Mouse (Mus musculus): Measurements from ENCODE around the gene Plekhg3. TPM values are rescaled to one million over a fixed set of nuclear protein-coding genes. Genes with fewer than 3 reads are reported as not detected.

Plekhg3 gene
- total and polyA plus RNA-seq, 3 experiments = 12.4 to 17.8 (median 12.5) TPM

GRCm38 (mm10) chr12:76605837-76606236 lies 75.1 kb downstream of the Plekhg3 start:
- ATAC-seq (ENCODE audit: extremely low read depth, insufficient number of reproducible peaks, low FRiP score, poor library complexity, severe bottlenecking) = no peak
- no peaks in the 10 kb centered on the region for H3K27me3 ChIP-seq (ENCODE audit: insufficient read depth, low read length)
- TF ChIP-seq GATA1 (IDR thresholded peaks at IDR 0.05; ENCODE audit: borderline replicate concordance, low read length) = no peak
- no peak for TF ChIP-seq POLR2AphosphoS5 (IDR thresholded peaks at IDR 0.05; ENCODE audit: insufficient replicate concordance, low read depth, low read length)
- no peak for TF ChIP-seq CTCF (IDR thresholded peaks at IDR 0.05; ENCODE audit: low read depth, low read length)
- no peak for TF ChIP-seq GATA2 (IDR thresholded peaks at IDR 0.05; ENCODE audit: borderline replicate concordance, low read depth, low read length)
- TF ChIP-seq TAL1 (conservative IDR thresholded peaks at IDR 0.05; ENCODE audit: low read depth, low read length) = no peak

GRCm38 (mm10) chr12:76608241-76608640 lies 77.5 kb downstream of the Plekhg3 start:
- no peaks in the 10 kb centered on the region for H3K27me3 ChIP-seq (ENCODE audit: insufficient read depth, low read length)
- H3K9me3 ChIP-seq (replicated peaks) = no peaks in the 10 kb centered on the region
- H3K4me3 ChIP-seq (ENCODE audit: low read depth, low read length) = no peak overlapping the region
- no peaks in the 10 kb centered on the region for H3K4me1 ChIP-seq (ENCODE audit: insufficient read depth, low read depth, low read length)
- peaks cover 99% of the 10 kb centered on the region for H3K36me3 ChIP-seq (replicated peaks)
- TF ChIP-seq GATA2 (IDR thresholded peaks at IDR 0.05; ENCODE audit: borderline replicate concordance, low read depth, low read length) (no peak), TAL1 (conservative IDR thresholded peaks at IDR 0.05; ENCODE audit: low read depth, low read length) (no peak), POLR2AphosphoS5 (IDR thresholded peaks at IDR 0.05; ENCODE audit: insufficient replicate concordance, low read depth, low read length) (no peak), GATA1 (IDR thresholded peaks at IDR 0.05; ENCODE audit: borderline replicate concordance, low read length) (no peak), CTCF (IDR thresholded peaks at IDR 0.05; ENCODE audit: low read depth, low read length) (no peak)
- DNase-seq (ENCODE audit: low spot score) (no peak), ATAC-seq (ENCODE audit: extremely low read depth, insufficient number of reproducible peaks, low FRiP score, poor library complexity, severe bottlenecking) (no peak)

More at GRCm38 (mm10) chr12:76605837-76606236, 75.1 kb downstream of the Plekhg3 start:
- Histone ChIP-seq H3K36me3 (replicated peaks) (peaks cover 98% of the 10 kb centered on the region), H3K9me3 (replicated peaks) (no peaks in the 10 kb centered on the region), H3K4me1 (ENCODE audit: insufficient read depth, low read depth, low read length) (no peaks in the 10 kb centered on the region), H3K4me3 (ENCODE audit: low read depth, low read length) (no peak overlapping the region)
- DNase-seq (ENCODE audit: low spot score) = no peak

GRCm38 (mm10) chr12:76608997-76609565 lies 78.4 kb downstream of the Plekhg3 start:
- Histone ChIP-seq H3K36me3 (replicated peaks) (peaks cover 99% of the 10 kb centered on the region), H3K4me1 (ENCODE audit: insufficient read depth, low read depth, low read length) (no peaks in the 10 kb centered on the region), H3K27me3 (ENCODE audit: insufficient read depth, low read length) (no peaks in the 10 kb centered on the region), H3K4me3 (ENCODE audit: low read depth, low read length) (no peak overlapping the region), H3K9me3 (replicated peaks) (no peaks in the 10 kb centered on the region)
- TF ChIP-seq CTCF (IDR thresholded peaks at IDR 0.05; ENCODE audit: low read depth, low read length) (no peak), GATA2 (IDR thresholded peaks at IDR 0.05; ENCODE audit: borderline replicate concordance, low read depth, low read length) (no peak), GATA1 (IDR thresholded peaks at IDR 0.05; ENCODE audit: borderline replicate concordance, low read length) (no peak), POLR2AphosphoS5 (IDR thresholded peaks at IDR 0.05; ENCODE audit: insufficient replicate concordance, low read depth, low read length) (no peak), TAL1 (conservative IDR thresholded peaks at IDR 0.05; ENCODE audit: low read depth, low read length) (no peak)
- ATAC-seq (ENCODE audit: extremely low read depth, insufficient number of reproducible peaks, low FRiP score, poor library complexity, severe bottlenecking) (no peak), DNase-seq (ENCODE audit: low spot score) (no peak)

- Histone ChIP-seq H3K9me3 (replicated peaks) (no peaks in the 10 kb centered on the region), H3K27me3 (ENCODE audit: insufficient read depth, low read length) (no peaks in the 10 kb centered on the region), H3K36me3 (replicated peaks) (peaks cover 100% of the 10 kb centered on the region), H3K4me1 (ENCODE audit: insufficient read depth, low read depth, low read length) (peaks cover 2% of the 10 kb centered on the region; the same call in 1 of the 2 replicates), H3K4me3 (ENCODE audit: low read depth, low read length) (no peak overlapping the region)
- ATAC-seq (ENCODE audit: extremely low read depth, insufficient number of reproducible peaks, low FRiP score, poor library complexity, severe bottlenecking) (no peak), DNase-seq (ENCODE audit: low spot score) (no peak)
- TF ChIP-seq GATA2 (IDR thresholded peaks at IDR 0.05; ENCODE audit: borderline replicate concordance, low read depth, low read length) (no peak), POLR2AphosphoS5 (IDR thresholded peaks at IDR 0.05; ENCODE audit: insufficient replicate concordance, low read depth, low read length) (no peak), GATA1 (IDR thresholded peaks at IDR 0.05; ENCODE audit: borderline replicate concordance, low read length) (no peak), TAL1 (conservative IDR thresholded peaks at IDR 0.05; ENCODE audit: low read depth, low read length) (no peak)
These were observed 81.9 kb downstream of the Plekhg3 start for GRCm38 (mm10) chr12:76612621-76613020.

- H3K4me1 ChIP-seq (ENCODE audit: insufficient read depth, low read depth, low read length) = peaks cover 8% of the 10 kb centered on the region
- peaks cover 100% of the 10 kb centered on the region for H3K36me3 ChIP-seq (replicated peaks)
- H3K4me3 ChIP-seq (ENCODE audit: low read depth, low read length) = no peak overlapping the region
- no peaks in the 10 kb centered on the region for H3K27me3 ChIP-seq (ENCODE audit: insufficient read depth, low read length)
- H3K9me3 ChIP-seq (replicated peaks) = no peaks in the 10 kb centered on the region
- ATAC-seq (ENCODE audit: extremely low read depth, insufficient number of reproducible peaks, low FRiP score, poor library complexity, severe bottlenecking) (no peak), DNase-seq (ENCODE audit: low spot score) (no peak)
- TF ChIP-seq CTCF (IDR thresholded peaks at IDR 0.05; ENCODE audit: low read depth, low read length) (no peak), GATA2 (IDR thresholded peaks at IDR 0.05; ENCODE audit: borderline replicate concordance, low read depth, low read length) (no peak), TAL1 (conservative IDR thresholded peaks at IDR 0.05; ENCODE audit: low read depth, low read length) (no peak), GATA1 (IDR thresholded peaks at IDR 0.05; ENCODE audit: borderline replicate concordance, low read length) (no peak), POLR2AphosphoS5 (IDR thresholded peaks at IDR 0.05; ENCODE audit: insufficient replicate concordance, low read depth, low read length) (no peak)
These were observed 84.3 kb downstream of the Plekhg3 start for GRCm38 (mm10) chr12:76614868-76615579.

- DNase-seq (ENCODE audit: low spot score) = no peak
- no peak for ATAC-seq (ENCODE audit: extremely low read depth, insufficient number of reproducible peaks, low FRiP score, poor library complexity, severe bottlenecking)
- Histone ChIP-seq H3K27me3 (ENCODE audit: insufficient read depth, low read length) (no peaks in the 10 kb centered on the region), H3K4me1 (ENCODE audit: insufficient read depth, low read depth, low read length) (peaks cover 12% of the 10 kb centered on the region), H3K36me3 (replicated peaks) (peaks cover 100% of the 10 kb centered on the region), H3K9me3 (replicated peaks) (no peaks in the 10 kb centered on the region), H3K4me3 (ENCODE audit: low read depth, low read length) (no peak overlapping the region)
- TF ChIP-seq POLR2AphosphoS5 (IDR thresholded peaks at IDR 0.05; ENCODE audit: insufficient replicate concordance, low read depth, low read length) (no peak), GATA2 (IDR thresholded peaks at IDR 0.05; ENCODE audit: borderline replicate concordance, low read depth, low read length) (no peak), CTCF (IDR thresholded peaks at IDR 0.05; ENCODE audit: low read depth, low read length) (no peak), TAL1 (conservative IDR thresholded peaks at IDR 0.05; ENCODE audit: low read depth, low read length) (no peak), GATA1 (IDR thresholded peaks at IDR 0.05; ENCODE audit: borderline replicate concordance, low read length) (no peak)
These were observed 84.9 kb downstream of the Plekhg3 start for GRCm38 (mm10) chr12:76615580-76615937.
